Mouse (Mus musculus) limb, embryonic 14.5 days (tissue): ENCODE data around the gene Dis3l2. TPM values are rescaled to one million over a fixed set of nuclear protein-coding genes. Genes with fewer than 3 reads are reported as not detected.
A peak's percentile ranks its signal among the peaks of the same experiment; 100 is the strongest.

Source experiments
- ATAC-seq: fragments of 200-750 bp; cut with Nextera tagmentation; 2 replicates; pipeline ENCODE4 v1.8.0; 2017; ENCODE audit warnings: low read depth, moderate number of reproducible peaks, moderate TSS enrichment; ENCODE audit not compliant: low FRiP score
- DNase-seq: peaks from one replicate; pipeline ENCODE4 v3.0.0-alpha.2; 2015; ENCODE audit warnings: low spot score
- H3K27ac ChIP-seq: fragments of 300-500 bp; sonication (generic); replicated peaks from 2 replicates; pipeline ENCODE4 v1.5.1; 2014; ENCODE audit warnings: low read depth, mild to moderate bottlenecking, low read length, moderate library complexity, mixed read lengths
- H3K27me3 ChIP-seq: fragments of 300-500 bp; sonication (generic); 2 replicates; pipeline ENCODE4 v1.6.1; 2014; ENCODE audit warnings: low read length, mixed read lengths; ENCODE audit not compliant: control insufficient read depth, insufficient read depth
- H3K36me3 ChIP-seq: fragments of 300-500 bp; sonication (generic); 2 replicates; pipeline ENCODE4 v1.6.1; 2014; ENCODE audit warnings: mild to moderate bottlenecking, low read length, moderate library complexity, mixed read lengths; ENCODE audit not compliant: control insufficient read depth, insufficient read depth
- H3K4me1 ChIP-seq: fragments of 300-500 bp; sonication (generic); 2 replicates; pipeline ENCODE4 v1.6.1; 2014; ENCODE audit warnings: antibody characterized with exemption, low read length, mixed read lengths; ENCODE audit not compliant: control insufficient read depth, insufficient read depth
- H3K4me2 ChIP-seq: fragments of 300-500 bp; sonication (generic); replicated peaks from 2 replicates; pipeline ENCODE4 v1.6.1; 2014; ENCODE audit warnings: low read depth, mild to moderate bottlenecking, low read length, moderate library complexity; ENCODE audit not compliant: severe bottlenecking
- H3K4me3 ChIP-seq: fragments of 300-500 bp; sonication (generic); replicated peaks from 2 replicates; pipeline ENCODE4 v1.5.1; 2014; ENCODE audit warnings: low read length
- H3K9ac ChIP-seq: fragments of 300-500 bp; sonication (generic); 2 replicates; pipeline ENCODE4 v1.6.1; 2014; ENCODE audit warnings: mild to moderate bottlenecking, low read depth, low read length, moderate library complexity; ENCODE audit not compliant: severe bottlenecking
- H3K9me3 ChIP-seq: fragments of 300-500 bp; sonication (generic); 2 replicates; pipeline ENCODE4 v1.6.1; 2016; ENCODE audit warnings: low read length; ENCODE audit not compliant: control insufficient read depth
- POLR2A ChIP-seq: fragments of 200-500 bp; IDR thresholded peaks from 2 replicates; pipeline ENCODE4 v1.8.0; 2012; ENCODE audit warnings: inconsistent platforms, mild to moderate bottlenecking, moderate library complexity, borderline replicate concordance; ENCODE audit not compliant: insufficient read depth, insufficient read length; ENCODE audit errors: extremely low read depth
- whole genome bisulfite sequencing: fragments of 180-500 bp; shearing (Covaris S2); extraction: QIAGEN DNeasy Blood & Tissue Kit; methylation state at CpG from one replicate; pipeline ENCODE4 v1.1.7; 2014; 5-methylcytosine and 5-hydroxymethylcytosine counted together
- polyA plus RNA-seq, 2 experiments: library from polyadenylated mRNA; depleted of rRNA in 1 of 2; stranded (reverse) in 1 of 2; unstranded in 1 of 2; fragments of >200 nt; fragmentation: Nextera tagmentation in 1 of 2; extraction: Ambion mirVana in 1 of 2; gene quantifications; 2 replicates each; pipeline versions ENCODE4 v1.2.1 to v1.2.3; 2012 to 2014

The Dis3l2 gene
- polyA plus RNA-seq, 2 experiments: 22.2 to 24.4 TPM

- Histone ChIP-seq H3K4me2 (no peak overlapping the region), H3K27me3 (no peaks in the 10 kb centered on the region), H3K4me1 (peaks cover 22% of the 10 kb centered on the region; the same call in 1 of the 2 replicates), H3K9me3 (no peaks in the 10 kb centered on the region), H3K9ac (no peak overlapping the region), H3K36me3 (no peaks in the 10 kb centered on the region; the same call in 1 of the 2 replicates), H3K27ac (no peak overlapping the region), H3K4me3 (no peak overlapping the region)
- ATAC-seq (no peak), DNase-seq (no peak)
- no peak for TF ChIP-seq POLR2A
- WGBS: 79% methylated on average over 1 of the region's 1 CpGs
Observed at GRCm38 (mm10) chr1:87006425-87006824, 302.8 kb downstream of the Dis3l2 start.

GRCm38 (mm10) chr1:87008211-87008610 lies 304.6 kb downstream of the Dis3l2 start:
- H3K4me1 ChIP-seq: peaks cover 29% of the 10 kb centered on the region
- H3K9me3 ChIP-seq: no peaks in the 10 kb centered on the region
- WGBS: 9% methylated on average over 1 of the region's 1 CpGs
- H3K4me3 ChIP-seq: no peak overlapping the region
- no peaks in the 10 kb centered on the region for H3K27me3 ChIP-seq
- H3K4me2 ChIP-seq: no peak overlapping the region
- TF ChIP-seq POLR2A: no peak
- ATAC-seq (no peak), DNase-seq (no peak)
- H3K36me3 ChIP-seq: no peaks in the 10 kb centered on the region; the same call in 1 of the 2 replicates
- H3K27ac ChIP-seq: no peak overlapping the region
- no peak overlapping the region for H3K9ac ChIP-seq

GRCm38 (mm10) chr1:87009156-87009555 lies 305.5 kb downstream of the Dis3l2 start:
- DNase-seq (no peak), ATAC-seq (no peak)
- Histone ChIP-seq H3K9me3 (no peaks in the 10 kb centered on the region), H3K27me3 (no peaks in the 10 kb centered on the region), H3K4me1 (peaks cover 29% of the 10 kb centered on the region), H3K4me3 (no peak overlapping the region), H3K9ac (no peak overlapping the region), H3K36me3 (no peaks in the 10 kb centered on the region; the same call in 1 of the 2 replicates), H3K4me2 (no peak overlapping the region), H3K27ac (no peak overlapping the region)
- 87% methylated on average over 3 of the region's 3 CpGs for WGBS
- no peak for TF ChIP-seq POLR2A

- Histone ChIP-seq H3K4me3 (no peak overlapping the region), H3K27me3 (no peaks in the 10 kb centered on the region), H3K4me1 (peaks cover 29% of the 10 kb centered on the region), H3K9ac (no peak overlapping the region), H3K36me3 (no peaks in the 10 kb centered on the region), H3K27ac (peak overlapping the region; percentile 62), H3K9me3 (no peaks in the 10 kb centered on the region), H3K4me2 (no peak overlapping the region)
- no peak for TF ChIP-seq POLR2A
- ATAC-seq (0 out of 2 replicates have a peak, but pooled peaks have one; percentile 19), DNase-seq (no peak)
- 51% methylated on average over 12 of the region's 12 CpGs for WGBS
Observed at GRCm38 (mm10) chr1:87010629-87011330, 307.2 kb downstream of the Dis3l2 start.

- peak; percentile 70 for DNase-seq
- peak; percentile 73; the same call in 1 of the 2 replicates for ATAC-seq
- Histone ChIP-seq H3K4me2 (no peak overlapping the region), H3K9me3 (no peaks in the 10 kb centered on the region), H3K9ac (no peak overlapping the region), H3K4me3 (no peak overlapping the region), H3K27me3 (no peaks in the 10 kb centered on the region), H3K27ac (peak overlapping the region; percentile 43; the same call in 1 of the 2 replicates), H3K36me3 (no peaks in the 10 kb centered on the region), H3K4me1 (peaks cover 29% of the 10 kb centered on the region)
- TF ChIP-seq POLR2A: no peak
- 59% methylated on average over 3 of the region's 3 CpGs for WGBS
Observed at GRCm38 (mm10) chr1:87011718-87012117, 308.1 kb downstream of the Dis3l2 start.
